Mouse (Mus musculus): ENCODE data around the gene AA986860.

DNA sequence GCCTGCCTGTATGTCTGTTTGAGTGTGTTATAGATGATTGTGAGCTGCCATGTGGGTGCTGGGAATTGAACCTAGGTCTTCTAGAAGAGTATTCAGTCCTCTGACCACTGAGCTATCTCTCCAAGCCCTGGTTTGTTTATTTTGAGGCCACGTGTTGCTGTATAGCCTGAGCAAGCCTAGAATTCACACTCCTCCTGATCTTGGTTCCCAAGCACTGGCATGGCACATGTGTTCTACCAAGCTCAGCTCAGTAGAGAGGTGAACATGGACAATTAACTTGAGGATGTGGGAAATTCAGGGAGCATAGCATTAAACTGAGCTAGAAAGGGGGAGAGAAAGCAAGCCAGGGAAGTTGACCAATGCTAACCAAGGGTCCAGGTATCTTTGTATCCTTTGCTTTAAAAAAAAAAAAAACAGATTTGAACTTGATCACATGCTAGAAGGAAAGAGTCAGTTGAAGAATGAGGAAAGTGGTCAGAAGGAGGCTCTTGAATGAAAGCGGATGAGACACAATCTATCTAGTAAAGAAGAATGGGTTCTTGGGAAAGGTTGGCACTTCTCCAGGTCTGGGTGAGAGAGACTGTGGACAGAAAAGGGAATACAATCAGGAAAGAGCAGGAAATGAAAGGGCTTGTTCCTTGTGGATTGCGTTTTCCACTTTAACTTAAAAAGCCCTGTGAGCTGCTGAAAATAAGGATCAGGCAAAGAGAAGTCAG lies 30.4 kb downstream of the AA986860 start:
- TF ChIP-seq CTCF (IDR thresholded peaks at IDR 0.05; ENCODE audit: borderline replicate concordance, extremely low read depth, insufficient read depth, insufficient read length) (no peak), POLR2A (IDR thresholded peaks at IDR 0.05; ENCODE audit: borderline replicate concordance, extremely low read depth, insufficient read depth, insufficient read length, poor library complexity, severe bottlenecking) (no peak)

All from brain, embryonic 14.5 days (tissue).